Mouse (Mus musculus): ENCODE data around the gene Jag2. TPM values are rescaled to one million over a fixed set of nuclear protein-coding genes. Genes with fewer than 3 reads are reported as not detected.

Gene Jag2
- 10 to 100 TPM; 47.9 to 61.7 TPM for total RNA-seq (2021)

GRCm38 (mm10) chr12:112929562-112930352 is at the start of gene Jag2:
Gene Jag2 (minus strand): TSS chr12:112929776.
- intact Hi-C loops (cut with DNase I) = loop anchor here (2.0 to 5.0 kb wide), 2 partner anchors 47 to 52 kb away; partner anchors contain the start of gene Btbd6
- DNase-seq (ENCODE audit: low spot score in 2 of 2) = peak; percentile 79 to 81

- intact Hi-C loops (cut with DNase I) = loop anchor here (2.0 kb wide), 2 partner anchors 22 to 48 kb away; partner anchors contain the start of gene Jag2
- DNase-seq (ENCODE audit: low spot score in 2 of 2) = peak; percentile 45 to 51
Measured at GRCm38 (mm10) chr12:112977156-112977555, 47.6 kb upstream of the Jag2 start.

- intact Hi-C loops (cut with DNase I) = loop anchor here (2.0 kb wide), 2 partner anchors 22 to 48 kb away; partner anchors contain the start of gene Jag2
Measured at GRCm38 (mm10) chr12:112976371-112977073, 46.9 kb upstream of the Jag2 start, which contains the start of gene Btbd6. Gene Btbd6 (plus strand): TSS chr12:112976482.

GRCm38 (mm10) chr12:112974736-112975135 is 45.2 kb upstream of the Jag2 start:
- no peak for DNase-seq (ENCODE audit: low spot score in 2 of 2)
- intact Hi-C loops (cut with DNase I) = no loop called here

More at GRCm38 (mm10) chr12:112976371-112977073, 46.9 kb upstream of the Jag2 start, which contains the start of gene Btbd6:
- DNase-seq (ENCODE audit: low spot score in 2 of 2) = peak; percentile 87 to 90

- no peak for DNase-seq (ENCODE audit: low spot score in 2 of 2)
- intact Hi-C loops (cut with DNase I) = no loop called here
Measured at GRCm38 (mm10) chr12:112969616-112970015, 40.0 kb upstream of the Jag2 start.

- DNase-seq (ENCODE audit: low spot score in 2 of 2) = no peak
- intact Hi-C loops (cut with DNase I) = no loop called here
Measured at GRCm38 (mm10) chr12:112968943-112969342, 39.4 kb upstream of the Jag2 start.

- intact Hi-C loops (cut with DNase I) = no loop called here
- DNase-seq (ENCODE audit: low spot score in 2 of 2) = no peak
Measured at GRCm38 (mm10) chr12:112965783-112966182, 36.2 kb upstream of the Jag2 start.

GRCm38 (mm10) chr12:112961872-112962271 is 32.3 kb upstream of the Jag2 start:
- intact Hi-C loops (cut with DNase I) = no loop called here
- DNase-seq (ENCODE audit: low spot score in 2 of 2) = no peak

- no peak for DNase-seq (ENCODE audit: low spot score in 2 of 2)
- intact Hi-C loops (cut with DNase I) = no loop called here
Measured at GRCm38 (mm10) chr12:112961428-112961827, 31.9 kb upstream of the Jag2 start.

- DNase-seq (ENCODE audit: low spot score in 2 of 2) = no peak
- intact Hi-C loops (cut with DNase I) = no loop called here
Measured at GRCm38 (mm10) chr12:112959421-112959820, 29.8 kb upstream of the Jag2 start.

GRCm38 (mm10) chr12:112958303-112958702 is 28.7 kb upstream of the Jag2 start:
- DNase-seq (ENCODE audit: low spot score in 2 of 2) = no peak
- intact Hi-C loops (cut with DNase I) = no loop called here

GRCm38 (mm10) chr12:112955800-112956199 is 26.2 kb upstream of the Jag2 start:
- intact Hi-C loops (cut with DNase I) = no loop called here
- peak in 1 of 2 experiments; percentile 74 for DNase-seq (ENCODE audit: low spot score in 2 of 2)

GRCm38 (mm10) chr12:112952926-112953565 is 23.5 kb upstream of the Jag2 start:
- intact Hi-C loops (cut with DNase I) = no loop called here
- DNase-seq (ENCODE audit: low spot score in 2 of 2) = no peak

GRCm38 (mm10) chr12:112952433-112952832 is 22.9 kb upstream of the Jag2 start:
- no peak for DNase-seq (ENCODE audit: low spot score in 2 of 2)
- intact Hi-C loops (cut with DNase I) = no loop called here

- DNase-seq (ENCODE audit: low spot score in 2 of 2) = no peak
- intact Hi-C loops (cut with DNase I) = no loop called here
Measured at GRCm38 (mm10) chr12:112951150-112951842, 21.7 kb upstream of the Jag2 start.

- intact Hi-C loops (cut with DNase I) = no loop called here
- DNase-seq (ENCODE audit: low spot score in 2 of 2) = no peak
Measured at GRCm38 (mm10) chr12:112950761-112951129, 21.2 kb upstream of the Jag2 start.

GRCm38 (mm10) chr12:112950040-112950760 is 20.6 kb upstream of the Jag2 start:
- intact Hi-C loops (cut with DNase I) = no loop called here
- DNase-seq (ENCODE audit: low spot score in 2 of 2) = peak; percentile 92 to 94

- DNase-seq (ENCODE audit: low spot score in 2 of 2) = no peak
- intact Hi-C loops (cut with DNase I) = no loop called here
Measured at GRCm38 (mm10) chr12:112947307-112947706, 17.7 kb upstream of the Jag2 start.

- intact Hi-C loops (cut with DNase I) = loop anchor here (5.0 kb wide), 1 partner anchor 66 kb away; no protein-coding TSS in a partner anchor
- DNase-seq (ENCODE audit: low spot score in 2 of 2) = no peak
Measured at GRCm38 (mm10) chr12:112943669-112944068, 14.1 kb upstream of the Jag2 start.
